In genomic region chr1:87852081-87852790, GRCm38 (mm10) we compare ENCODE assay signal across 8 mouse cellular contexts. TPM values are rescaled to one million over a fixed set of nuclear protein-coding genes. Genes with fewer than 3 reads are reported as not detected.
DNase-seq lines count a peak whose midpoint lies in the region; ATAC-seq and TF ChIP-seq lines count a peak whose summit lies in the region.

No protein-coding gene starts in this region.

- peak overlapping the region; percentile 88 for H3K4me2 ChIP-seq in forebrain, postnatal 0 days (ENCODE audit: low read depth)
- peak overlapping the region; percentile 94 for H3K4me2 ChIP-seq in liver, embryonic 16.5 days (ENCODE audit: low read depth, low read length)

- TF ChIP-seq POLR2A in heart, adult 2 months (IDR thresholded peaks at IDR 0.05; ENCODE audit: insufficient read depth, low read depth, low read length), result no peak

- no peak overlapping the region; the same call in 1 of the 2 replicates for H3K9ac ChIP-seq in heart, adult 2 months (ENCODE audit: low read depth, low read length)
- no peak overlapping the region for H3K9ac ChIP-seq in forebrain, postnatal 0 days
- peak overlapping the region; percentile 50; the same call in 1 of the 2 replicates for H3K9ac ChIP-seq in liver, embryonic 16.5 days (ENCODE audit: low read depth, low read length)

- WGBS in heart, adult 2 months, result 49% methylated on average over 5 of the region's 5 CpGs
- WGBS in forebrain, postnatal 0 days, result 44% methylated on average over 5 of the region's 5 CpGs
- WGBS in liver, embryonic 16.5 days (ENCODE audit: insufficient replicate concordance), result 40% methylated on average over 5 of the region's 5 CpGs

- H3K27ac ChIP-seq in heart, adult 2 months, result peak overlapping the region; percentile 78
- H3K27ac ChIP-seq in forebrain, postnatal 0 days (ENCODE audit: low read depth, low read length), result no peak overlapping the region
- H3K27ac ChIP-seq in liver, embryonic 16.5 days (ENCODE audit: low read length), result no peak overlapping the region

- H3K9me3 ChIP-seq in forebrain, postnatal 0 days (ENCODE audit: low read length), result no peaks in the 10 kb centered on the region
- no peaks in the 10 kb centered on the region for H3K9me3 ChIP-seq in liver, embryonic 16.5 days (replicated peaks; ENCODE audit: control insufficient read depth, low read length)

- peaks cover 5% of the 10 kb centered on the region for H3K36me3 ChIP-seq in heart, adult 2 months (ENCODE audit: control insufficient read depth, insufficient read depth, low read length)
- H3K36me3 ChIP-seq in forebrain, postnatal 0 days (ENCODE audit: insufficient read depth), result no peaks in the 10 kb centered on the region
- H3K36me3 ChIP-seq in liver, embryonic 16.5 days (ENCODE audit: control insufficient read depth, insufficient read depth), result no peaks in the 10 kb centered on the region

- TF ChIP-seq EP300 in heart, adult 2 months (IDR thresholded peaks at IDR 0.05; ENCODE audit: insufficient read depth, low read depth, low read length), result no peak

- intact Hi-C loops in heart, adult 2 months (cut with DNase I), result loop anchor here (5.0 kb wide), 2 partner anchors 50 to 65 kb away; no protein-coding TSS in a partner anchor
- intact Hi-C loops in heart, postnatal 14 days (cut with DNase I), result loop anchor here (2.0 kb wide), 1 partner anchor 71 kb away; no protein-coding TSS in a partner anchor

- peaks cover 3% of the 10 kb centered on the region; the same call in 1 of the 2 replicates for H3K79me2 ChIP-seq in heart, adult 2 months (replicated peaks; ENCODE audit: control insufficient read depth, insufficient read depth, low read length)

- H3K27me3 ChIP-seq in heart, adult 2 months (ENCODE audit: control insufficient read depth, insufficient read depth, low read length), result no peaks in the 10 kb centered on the region
- no peaks in the 10 kb centered on the region for H3K27me3 ChIP-seq in forebrain, postnatal 0 days (ENCODE audit: insufficient read depth, low read length)
- no peaks in the 10 kb centered on the region for H3K27me3 ChIP-seq in liver, embryonic 16.5 days (ENCODE audit: control insufficient read depth, insufficient read depth, low read depth, low read length)

- H3K4me1 ChIP-seq in heart, adult 2 months (ENCODE audit: control insufficient read depth, insufficient read depth, low read length), result peaks cover 15% of the 10 kb centered on the region
- peaks cover 14% of the 10 kb centered on the region for H3K4me1 ChIP-seq in forebrain, postnatal 0 days (ENCODE audit: insufficient read depth)
- peaks cover 38% of the 10 kb centered on the region for H3K4me1 ChIP-seq in liver, embryonic 16.5 days (ENCODE audit: control insufficient read depth, low read depth, low read length)

- DNase-seq in heart, adult 2 months, result no peak
- no peak for DNase-seq in heart, postnatal 14 days
- DNase-seq in B cell, adult 2 months, result peak; percentile 41 to 43
- no peak for DNase-seq in forebrain, postnatal 0 days
- DNase-seq in layer of hippocampus, adult 11-12 months (ENCODE audit: low spot score), result no peak
- DNase-seq in retina, postnatal 1 day, result no peak

- TF ChIP-seq CTCF in heart, adult 2 months (IDR thresholded peaks at IDR 0.05), result no peak
- no peak for TF ChIP-seq CTCF in forebrain, postnatal 0 days (IDR thresholded peaks at IDR 0.05; ENCODE audit: low read depth)

- H3K4me3 ChIP-seq in heart, adult 2 months, result peak overlapping the region; percentile 77
- H3K4me3 ChIP-seq in forebrain, postnatal 0 days (ENCODE audit: low read depth, low read length), result peak overlapping the region; percentile 92
- peak overlapping the region; percentile 86; the same call in 1 of the 2 replicates for H3K4me3 ChIP-seq in liver, embryonic 16.5 days (ENCODE audit: low read depth, low read length)

- ATAC-seq in forebrain, postnatal 0 days, result no peak
- no peak for ATAC-seq in liver, embryonic 16.5 days (ENCODE audit: low read depth)
- no peak for ATAC-seq in monocyte, adult 5-6 weeks (replicated peaks; ENCODE audit: insufficient number of reproducible peaks, low FRiP score, low TSS enrichment, poor library complexity, severe bottlenecking)

RNA-seq across cellular contexts. Expression of gene Dgkd, which starts 0.9 kb away (rescaled TPM):
- 10 to 100 TPM; 40.8 to 47.3 TPM for total RNA-seq in heart, adult 2 months (2021)
- 23.5 and 34.7 TPM in 2 replicates for polyA plus RNA-seq in heart, adult 2 months (2012; rRNA removed)
- total RNA-seq in heart, postnatal 14 days (2021), result 10 to 100 TPM; 56.9 to 63.9 TPM
- 80.2 and 80.4 TPM in 2 replicates for total RNA-seq in forebrain, postnatal 0 days (2014; rRNA removed)
- 30.1 and 37.1 TPM in 2 replicates for polyA plus RNA-seq in forebrain, postnatal 0 days (2015; fragmentation: Nextera tagmentation; extraction: Ambion mirVana)
- 9.8 and 11.9 TPM in 2 replicates for polyA plus RNA-seq in liver, embryonic 16.5 days (2015; fragmentation: Nextera tagmentation; extraction: Ambion mirVana)
- total RNA-seq in monocyte, adult 5-6 weeks (2017), result 98.9 to 146 TPM (median 146 TPM) in 3 replicates

RNA-seq across cellular contexts. Expression of gene Sag, which starts 48.8 kb away (rescaled TPM):
- total RNA-seq in heart, adult 2 months (2021), result under 1 TPM; 0.16 to 0.43 TPM
- 0.47 and 0.57 TPM in 2 replicates for polyA plus RNA-seq in heart, adult 2 months (2012; rRNA removed)
- under 1 TPM; 0.29 to 0.43 TPM for total RNA-seq in heart, postnatal 14 days (2021)
- 0.76 and 1.3 TPM in 2 replicates for total RNA-seq in forebrain, postnatal 0 days (2014; rRNA removed)
- 1.4 and 1.6 TPM in 2 replicates for polyA plus RNA-seq in forebrain, postnatal 0 days (2015; fragmentation: Nextera tagmentation; extraction: Ambion mirVana)
- polyA plus RNA-seq in liver, embryonic 16.5 days (2015; fragmentation: Nextera tagmentation; extraction: Ambion mirVana), result 0.46 and 0.50 TPM in 2 replicates
- total RNA-seq in monocyte, adult 5-6 weeks (2017), result 2.8 to 3.6 TPM (median 3.5 TPM) in 3 replicates

Comparison
In these comparisons a context has a peak if more than half of its experiments do, and no peak if none do; other contexts are left out.
1. DNase-seq: peak in B cell, adult 2 months (2 of 2); none in heart, adult 2 months (0 of 2), heart, postnatal 14 days (0 of 2), forebrain, postnatal 0 days (single experiment), layer of hippocampus, adult 11-12 months (single experiment) and retina, postnatal 1 day (single experiment).
2. Peak in every context shown above with its lines, with median percentiles within 50 percentile points of each other: H3K4me3 ChIP-seq.